Mouse (Mus musculus): ENCODE data around the gene Naa30. TPM values are rescaled to one million over a fixed set of nuclear protein-coding genes. Genes with fewer than 3 reads are reported as not detected.

The Naa30 gene
- total RNA-seq (2021), result 10 to 100 TPM; 36.3 to 42.4 TPM
- long read RNA-seq, experiment 1, full-length matches to known transcripts, result 61 of 74 reads
- long read RNA-seq, experiment 1, partial matches to known transcripts, result 11 of 74 reads
- long read RNA-seq, experiment 1, other reads (novel, unspliced or antisense), result 2 of 74 reads
- long read RNA-seq, experiment 2, full-length matches to known transcripts, result 43 of 58 reads
- long read RNA-seq, experiment 2, partial matches to known transcripts, result 10 of 58 reads
- long read RNA-seq, experiment 2, other reads (novel, unspliced or antisense), result 5 of 58 reads

DNA sequence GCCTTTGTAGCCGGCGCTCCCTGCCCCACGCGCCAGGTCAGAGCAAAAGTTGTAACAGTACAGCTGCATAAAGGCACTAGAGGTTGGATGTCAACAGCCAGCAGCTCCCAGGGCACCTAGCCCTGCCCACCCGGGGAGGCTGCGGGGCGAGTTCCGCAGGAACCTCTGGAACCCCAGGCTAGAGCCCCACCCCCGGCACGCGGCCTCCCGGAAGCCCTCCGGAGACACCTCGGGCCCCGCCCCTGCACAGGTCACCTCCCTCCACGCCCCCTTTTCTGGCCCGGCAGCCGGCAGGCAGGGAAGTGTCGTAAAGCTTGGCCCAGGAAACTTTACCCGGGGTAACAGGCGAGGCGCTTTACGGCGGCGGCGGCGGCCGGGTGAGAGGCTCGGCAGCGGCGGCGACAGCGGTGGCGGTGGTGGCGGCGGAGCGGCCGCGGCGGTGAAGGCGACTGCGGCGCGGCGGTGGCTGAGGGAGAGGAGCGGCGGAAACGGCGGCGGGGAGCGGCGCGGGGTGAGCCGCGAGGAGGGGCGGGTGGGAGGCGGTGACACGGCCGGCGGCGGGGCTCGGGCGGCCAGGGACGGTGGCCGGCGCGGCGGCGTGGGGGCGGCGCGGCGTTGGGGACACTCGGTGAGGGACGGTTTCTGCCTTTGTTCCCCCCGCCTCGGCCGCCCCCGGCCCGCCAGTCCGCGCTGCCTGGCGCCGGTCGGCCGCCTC lies at the start of gene Naa30:
Naa30 (plus strand) TSS at position 360 of the 715 bp plus-strand sequence.
- Histone ChIP-seq H3K4me3 (peak within 1 kb of the TSS; percentile 92), H3K27ac (peak within 1 kb of the TSS; percentile 88)
- no peak for TF ChIP-seq CTCF (IDR thresholded peaks at IDR 0.05)
- intact Hi-C loops (cut with DNase I), result loop anchor here (2.0 to 10.0 kb wide), 2 partner anchors 105 to 1893 kb away; partner anchors contain the start of genes Ap5m1 and Exoc5
- DNase-seq (ENCODE audit: extremely low spot score in 1 of 2, low spot score in 2 of 2), result peak; percentile 94 to 95

DNA sequence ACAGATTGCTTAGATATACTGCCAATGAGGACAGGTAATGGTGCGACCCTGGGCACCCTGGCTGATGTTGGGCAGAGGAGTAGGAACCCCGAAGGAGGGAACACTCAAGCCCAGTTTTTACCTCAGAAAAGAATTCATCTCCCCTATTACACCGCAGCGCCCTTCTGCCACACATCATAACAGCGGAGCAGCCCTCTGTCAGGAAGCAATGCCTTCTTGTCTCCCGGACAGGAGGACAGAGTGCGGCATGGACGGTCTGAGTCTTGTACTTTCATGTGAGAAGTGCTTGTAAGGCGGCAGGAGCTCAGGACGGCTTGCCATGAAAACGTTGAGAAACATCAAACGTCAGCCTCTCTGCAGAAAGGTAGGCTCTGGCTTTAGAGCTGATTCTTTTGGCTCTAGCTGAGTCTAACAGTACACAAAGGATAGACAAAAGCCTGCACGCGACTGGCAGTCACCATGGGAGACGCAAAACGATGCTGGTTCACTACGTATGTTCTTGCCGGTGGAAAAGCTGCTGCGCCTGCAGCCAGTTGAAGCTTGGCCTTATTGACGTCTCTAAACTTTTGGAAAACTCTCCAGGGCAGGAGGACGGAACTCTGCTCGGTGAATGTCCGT lies 44.8 kb upstream of the Naa30 start:
- Histone ChIP-seq H3K4me3 (peak overlapping the region; percentile 0; the same call in 1 of the 2 replicates), H3K27ac (no peak overlapping the region)

DNA sequence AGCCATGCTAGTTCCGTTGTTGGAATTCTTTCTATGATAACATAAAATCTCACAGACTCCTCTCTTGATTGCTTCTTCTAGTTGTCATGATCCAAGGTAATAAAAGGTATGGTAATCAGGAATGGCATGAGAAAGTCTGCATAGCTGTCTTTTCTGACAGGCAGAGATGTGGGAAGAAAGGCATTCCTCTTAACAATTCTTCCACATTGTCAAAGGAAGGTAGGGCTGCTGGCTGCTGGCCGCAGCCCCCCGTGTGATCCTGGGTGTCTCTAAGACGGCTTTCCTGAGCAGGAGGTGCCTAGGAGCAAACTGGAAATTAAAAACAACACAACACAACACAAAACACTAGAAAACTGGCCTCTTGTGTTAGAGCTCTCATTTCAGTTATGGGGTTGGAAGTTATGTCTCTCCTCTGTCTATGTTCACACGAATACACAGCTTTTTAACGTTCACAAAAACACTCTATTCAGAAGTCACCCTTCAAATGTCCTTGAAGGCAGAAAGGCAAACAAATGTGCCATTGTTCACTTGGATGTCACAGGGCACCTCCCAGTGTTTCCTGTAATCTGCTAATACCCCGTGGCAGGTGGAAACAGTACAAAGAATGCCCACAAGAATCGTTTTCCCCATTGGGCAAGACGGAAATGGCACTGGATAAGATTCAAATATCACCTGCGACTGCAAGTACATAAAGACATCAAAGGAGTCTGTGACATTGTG lies 43.3 kb upstream of the Naa30 start:
- TF ChIP-seq CTCF (IDR thresholded peaks at IDR 0.05), result no peak
- no peak overlapping the region for H3K4me3 ChIP-seq
- no peak for DNase-seq (ENCODE audit: extremely low spot score in 1 of 2, low spot score in 2 of 2)
- H3K27ac ChIP-seq, result no peak overlapping the region
- intact Hi-C loops (cut with DNase I), result no loop called here

More for the DNA sequence above, 44.8 kb upstream of the Naa30 start:
- intact Hi-C loops (cut with DNase I), result no loop called here
- TF ChIP-seq CTCF (IDR thresholded peaks at IDR 0.05), result no peak
- no peak for DNase-seq (ENCODE audit: extremely low spot score in 1 of 2, low spot score in 2 of 2)

DNA sequence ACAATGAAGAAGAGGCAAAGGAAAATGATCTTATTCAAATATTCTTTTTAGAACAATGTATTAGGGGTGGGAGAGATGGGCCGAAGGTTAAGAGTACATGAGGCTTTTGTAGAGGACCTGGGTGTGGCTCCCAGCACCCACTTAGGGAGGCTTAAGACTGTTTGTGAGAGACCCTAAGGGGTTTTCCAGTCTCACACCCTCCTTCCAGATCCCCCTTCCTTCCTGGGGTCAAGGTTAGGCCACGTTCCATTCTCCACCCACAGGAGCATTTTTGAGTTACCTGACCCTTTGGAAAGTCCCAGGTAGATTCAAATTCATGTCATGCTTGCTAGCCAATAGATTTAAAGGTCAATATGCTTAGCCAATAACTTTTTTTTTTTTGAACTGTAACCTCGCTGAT lies 39.6 kb upstream of the Naa30 start:
- no peak for TF ChIP-seq CTCF (IDR thresholded peaks at IDR 0.05)
- DNase-seq (ENCODE audit: extremely low spot score in 1 of 2, low spot score in 2 of 2), result no peak
- H3K27ac ChIP-seq, result no peak overlapping the region
- H3K4me3 ChIP-seq, result no peak overlapping the region
- intact Hi-C loops (cut with DNase I), result no loop called here

DNA sequence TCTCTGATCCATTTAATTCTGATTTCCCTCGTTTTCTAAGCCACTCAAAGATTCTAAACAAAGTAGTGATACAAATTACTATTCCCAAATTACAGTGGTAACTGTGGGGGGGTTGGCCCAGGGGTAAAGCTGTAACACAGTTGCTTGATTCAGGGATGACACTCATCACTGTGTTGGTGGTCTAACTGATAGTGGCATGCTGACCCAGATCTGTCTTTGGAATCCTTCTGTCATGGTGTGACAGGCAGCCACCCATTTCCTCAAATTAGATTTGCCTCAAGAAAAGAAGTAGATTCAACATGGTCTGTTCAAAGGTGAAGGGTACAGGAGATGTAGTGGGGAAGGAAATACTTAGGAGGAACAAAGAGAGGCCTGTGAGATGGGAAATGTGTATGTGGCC lies 33.9 kb upstream of the Naa30 start:
- Histone ChIP-seq H3K4me3 (no peak overlapping the region), H3K27ac (no peak overlapping the region)
- DNase-seq (ENCODE audit: extremely low spot score in 1 of 2, low spot score in 2 of 2), result no peak
- no peak for TF ChIP-seq CTCF (IDR thresholded peaks at IDR 0.05)
- intact Hi-C loops (cut with DNase I), result no loop called here

DNA sequence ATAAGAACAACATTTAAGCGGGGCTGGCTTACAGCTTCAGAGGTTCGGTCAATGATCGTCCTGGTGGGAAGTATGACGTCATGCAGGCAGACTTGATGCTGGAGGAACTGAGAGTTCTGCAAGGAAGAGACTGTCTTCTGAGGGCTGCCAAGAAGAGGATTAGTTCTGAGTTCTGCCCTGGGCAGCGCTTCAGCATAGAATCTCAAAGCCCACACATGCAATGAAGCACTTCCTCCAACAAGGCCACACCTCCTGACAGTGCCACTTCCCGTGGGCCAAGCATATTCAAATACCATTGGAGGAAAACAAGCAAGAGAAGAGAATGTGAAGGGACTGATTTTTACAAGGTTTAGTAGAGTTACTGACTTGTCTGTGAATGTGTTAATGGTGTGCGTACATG lies 31.3 kb upstream of the Naa30 start:
- Histone ChIP-seq H3K4me3 (no peak overlapping the region), H3K27ac (no peak overlapping the region)
- no peak for TF ChIP-seq CTCF (IDR thresholded peaks at IDR 0.05)
- no peak for DNase-seq (ENCODE audit: extremely low spot score in 1 of 2, low spot score in 2 of 2)
- intact Hi-C loops (cut with DNase I), result no loop called here

DNA sequence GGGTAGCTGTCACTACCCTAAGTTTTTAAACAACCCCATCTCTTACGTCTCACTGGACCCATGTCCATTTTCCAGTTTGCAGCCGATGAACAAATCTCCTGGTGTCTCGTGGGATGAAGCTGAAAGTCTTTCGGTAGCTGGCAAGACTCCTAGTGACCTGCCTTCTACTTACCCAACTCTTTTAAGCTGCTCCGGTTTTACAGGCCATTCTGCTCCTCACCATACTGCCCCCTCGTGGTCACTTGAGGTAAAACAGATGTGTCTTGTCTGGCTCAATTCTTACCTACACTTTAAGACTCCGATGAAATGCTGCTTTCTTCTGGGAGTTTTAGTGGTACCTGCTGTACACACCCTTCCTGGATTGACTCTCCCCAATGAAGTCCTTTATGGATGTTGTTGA lies 18.2 kb upstream of the Naa30 start:
- Histone ChIP-seq H3K27ac (no peak overlapping the region), H3K4me3 (no peak overlapping the region)
- intact Hi-C loops (cut with DNase I), result no loop called here
- DNase-seq (ENCODE audit: extremely low spot score in 1 of 2, low spot score in 2 of 2), result peak; percentile 42 to 65
- TF ChIP-seq CTCF (IDR thresholded peaks at IDR 0.05), result peak; percentile 87

DNA sequence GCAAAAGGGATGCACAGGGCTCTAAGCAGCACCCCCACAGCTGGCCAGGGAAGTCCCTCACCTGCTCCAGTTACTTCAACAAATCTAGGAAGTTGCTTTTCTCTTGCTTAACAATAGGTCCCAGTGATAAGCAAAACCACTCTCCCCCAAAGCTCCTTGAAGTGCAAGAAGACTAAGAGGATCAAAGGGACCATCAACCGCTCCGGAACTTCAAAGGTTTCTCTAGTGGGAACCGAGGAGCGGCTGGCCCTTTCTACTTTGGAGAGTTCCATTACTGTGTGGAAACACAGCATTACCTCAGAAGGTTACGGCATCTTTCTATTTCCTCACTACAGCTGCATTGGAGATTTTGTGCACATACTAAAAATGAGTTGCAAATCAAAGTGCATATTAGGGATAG lies 16.5 kb upstream of the Naa30 start:
- no peak for DNase-seq (ENCODE audit: extremely low spot score in 1 of 2, low spot score in 2 of 2)
- intact Hi-C loops (cut with DNase I), result no loop called here
- H3K4me3 ChIP-seq, result no peak overlapping the region
- no peak overlapping the region for H3K27ac ChIP-seq
- no peak for TF ChIP-seq CTCF (IDR thresholded peaks at IDR 0.05)

DNA sequence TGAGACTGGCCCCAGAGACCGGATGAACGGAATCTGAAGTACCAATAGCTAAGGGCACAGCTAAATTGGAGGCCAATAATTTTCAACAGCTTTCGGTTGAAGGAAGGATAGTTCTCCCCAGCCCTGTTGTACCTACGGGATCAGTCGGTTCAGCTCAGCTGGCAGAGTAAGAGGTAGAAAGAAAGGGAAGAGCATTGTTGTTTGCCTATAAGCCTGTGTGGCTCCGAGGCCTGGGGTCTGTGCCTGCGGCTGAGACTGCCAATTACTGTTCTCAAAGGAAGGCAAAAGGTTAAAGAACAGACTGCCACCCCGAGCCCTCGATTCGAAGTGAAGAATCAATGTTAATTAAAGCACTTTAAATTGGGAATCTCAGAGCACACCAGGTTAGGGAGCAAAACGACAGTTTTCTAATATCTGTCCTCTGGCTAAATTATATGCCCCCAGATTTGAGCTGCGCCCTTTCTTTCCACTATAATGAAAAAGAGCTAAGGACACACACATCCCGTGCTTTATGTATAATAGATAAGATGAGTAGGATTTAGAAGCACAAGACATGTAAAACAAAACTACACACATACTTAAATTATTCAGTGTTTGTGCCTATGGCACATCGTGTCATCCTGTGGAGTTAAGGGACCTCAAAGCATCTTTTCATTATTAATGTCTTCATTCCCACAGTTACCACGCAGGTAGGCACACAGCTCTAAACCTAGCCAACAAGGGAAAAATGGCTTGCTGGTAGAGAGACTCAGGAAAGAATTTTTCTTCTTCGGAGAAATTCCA lies 13.7 kb upstream of the Naa30 start:
- Histone ChIP-seq H3K27ac (no peak overlapping the region), H3K4me3 (no peak overlapping the region)
- TF ChIP-seq CTCF (IDR thresholded peaks at IDR 0.05), result no peak
- DNase-seq (ENCODE audit: extremely low spot score in 1 of 2, low spot score in 2 of 2), result no peak
- intact Hi-C loops (cut with DNase I), result no loop called here

DNA sequence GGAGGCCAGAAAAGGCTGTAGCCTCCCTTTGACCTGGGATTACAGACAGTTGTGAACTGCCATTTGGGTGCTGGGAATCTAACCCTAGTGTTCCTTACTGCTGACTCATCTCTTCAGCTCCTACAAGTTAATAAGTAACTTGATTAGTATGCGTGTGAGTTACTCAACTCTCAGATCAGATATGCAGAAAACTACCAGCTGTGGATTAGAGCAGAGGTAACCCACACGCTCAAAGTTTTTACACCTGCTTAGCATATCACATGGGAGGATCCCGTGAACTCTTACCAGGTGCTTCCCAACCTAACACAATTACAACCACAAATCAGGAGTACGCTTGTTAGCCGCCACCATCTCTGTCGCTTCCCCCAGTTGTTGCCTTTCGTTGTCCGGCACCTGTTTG lies 740 bp upstream of the Naa30 start:
- intact Hi-C loops (cut with DNase I), result loop anchor here (10.0 kb wide), 1 partner anchor 1894 kb away; no protein-coding TSS in a partner anchor
- H3K27ac ChIP-seq, result peak overlapping the region; percentile 77; the same call in 1 of the 2 replicates

DNA sequence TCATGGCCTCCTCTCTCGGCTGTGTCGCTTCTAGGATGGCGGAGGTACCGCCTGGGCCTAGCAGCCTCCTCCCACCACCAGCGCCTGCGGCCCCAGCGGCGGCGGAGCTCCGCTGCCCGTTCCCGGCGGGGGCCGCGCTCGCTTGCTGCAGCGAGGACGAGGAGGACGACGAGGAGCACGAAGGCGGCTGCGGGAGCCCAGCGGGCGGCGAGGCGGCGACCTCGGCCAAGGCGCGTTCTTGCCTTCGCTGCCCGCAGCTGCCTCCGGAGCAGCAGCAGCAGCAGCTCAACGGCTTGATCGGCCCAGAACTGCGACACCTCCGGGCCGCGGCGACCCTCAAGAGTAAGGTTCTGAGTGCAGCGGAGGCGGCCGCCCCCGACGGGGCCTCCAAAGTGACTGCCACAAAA lies 559 bp downstream of the Naa30 start:
- H3K4me3 ChIP-seq, result peak overlapping the region; percentile 92
- TF ChIP-seq CTCF (IDR thresholded peaks at IDR 0.05), result no peak
- peak; percentile 55 to 69 for DNase-seq (ENCODE audit: extremely low spot score in 1 of 2, low spot score in 2 of 2)
- intact Hi-C loops (cut with DNase I), result loop anchor here (2.0 to 10.0 kb wide), 2 partner anchors 106 to 1892 kb away; partner anchors contain the start of genes Ap5m1 and Exoc5
- H3K27ac ChIP-seq, result peak overlapping the region; percentile 88

More for the DNA sequence above, 740 bp upstream of the Naa30 start:
- no peak for DNase-seq (ENCODE audit: extremely low spot score in 1 of 2, low spot score in 2 of 2)
- no peak for TF ChIP-seq CTCF (IDR thresholded peaks at IDR 0.05)
- H3K4me3 ChIP-seq, result peak overlapping the region; percentile 92

Measured in left cerebral cortex, adult 2 months (tissue).